Mouse (Mus musculus) testis, adult 2 months (tissue): Measurements from ENCODE around the gene Pdzd9. TPM values are rescaled to one million over a fixed set of nuclear protein-coding genes. Genes with fewer than 3 reads are reported as not detected.

ENCODE experiments used
- H3K27ac ChIP-seq: fragments of 200-500 bp; 2 replicates; pipeline ENCODE4 v1.5.1; 2012; ENCODE audit warnings: low read depth, low read length; ENCODE audit not compliant: control insufficient read depth, insufficient read depth
- H3K27me3 ChIP-seq: fragments of 200-500 bp; 2 replicates; pipeline ENCODE4 v1.6.1; 2012; ENCODE audit warnings: mild to moderate bottlenecking, low read length, moderate library complexity; ENCODE audit not compliant: control insufficient read depth, insufficient read depth
- H3K36me3 ChIP-seq: fragments of 200-500 bp; 2 replicates; pipeline ENCODE4 v1.6.1; 2012; ENCODE audit warnings: mild to moderate bottlenecking, low read length; ENCODE audit not compliant: control insufficient read depth, insufficient read depth
- H3K4me1 ChIP-seq: fragments of 200-500 bp; 2 replicates; pipeline ENCODE4 v1.6.1; 2012; ENCODE audit warnings: low read length; ENCODE audit not compliant: control insufficient read depth, insufficient read depth
- H3K4me3 ChIP-seq: fragments of 200-500 bp; 2 replicates; pipeline ENCODE4 v1.5.1; 2012; ENCODE audit warnings: low read depth, mild to moderate bottlenecking, low read length, moderate library complexity, mixed read lengths; ENCODE audit not compliant: control insufficient read depth
- CTCF ChIP-seq: fragments of 200-500 bp; IDR thresholded peaks from 2 replicates; pipeline ENCODE4 v1.5.1; 2012; ENCODE audit warnings: low read depth, mild to moderate bottlenecking, inconsistent platforms, low read length, moderate library complexity; ENCODE audit not compliant: control insufficient read depth, insufficient read depth, insufficient replicate concordance
- POLR2A ChIP-seq: fragments of 200-500 bp; IDR thresholded peaks from 2 replicates; pipeline ENCODE4 v1.6.1; 2012; ENCODE audit warnings: low read depth, mild to moderate bottlenecking, inconsistent platforms, low read length, moderate library complexity; ENCODE audit not compliant: control insufficient read depth
- polyA plus RNA-seq: library from polyadenylated mRNA; depleted of rRNA; stranded (reverse); fragments of >200 nt; gene quantifications from 2 replicates; pipeline ENCODE4 v1.2.3, GENCODE M21; 2012

Gene Pdzd9
- polyA plus RNA-seq, 1 experiment, result 97.7 TPM

GRCm38 (mm10) chr7:120695641-120696040 lies 25.5 kb upstream of the Pdzd9 start:
- no peaks in the 10 kb centered on the region for H3K27me3 ChIP-seq
- H3K27ac ChIP-seq, result no peak overlapping the region

DNA sequence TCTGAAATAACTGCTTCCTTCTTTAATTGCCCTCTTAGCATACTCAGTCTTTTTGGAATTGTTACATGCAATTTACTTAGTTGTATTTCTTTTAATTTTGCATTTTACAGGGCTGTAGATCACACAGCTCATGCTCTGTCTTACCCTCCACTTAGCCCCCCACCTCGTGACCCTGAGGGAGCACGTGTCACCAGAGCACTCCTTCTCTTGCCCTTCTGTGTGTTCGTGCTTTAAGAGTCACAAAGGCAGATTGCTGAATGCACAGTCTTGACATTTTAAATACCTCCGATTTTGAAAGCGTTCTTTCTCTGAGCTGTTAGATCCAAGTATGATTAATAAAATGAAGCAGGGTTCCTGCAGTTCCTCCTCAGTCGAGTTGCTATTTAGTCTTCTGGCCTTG lies 25.1 kb upstream of the Pdzd9 start:
- Histone ChIP-seq H3K4me1 (no peaks in the 10 kb centered on the region), H3K36me3 (no peaks in the 10 kb centered on the region; the same call in 1 of the 2 replicates), H3K27me3 (no peaks in the 10 kb centered on the region), H3K4me3 (no peak overlapping the region), H3K27ac (no peak overlapping the region)
- TF ChIP-seq POLR2A, result no peak
- TF ChIP-seq CTCF, result no peak

More at GRCm38 (mm10) chr7:120695641-120696040, 25.5 kb upstream of the Pdzd9 start:
- H3K4me3 ChIP-seq, result no peak overlapping the region
- H3K4me1 ChIP-seq, result no peaks in the 10 kb centered on the region
- no peaks in the 10 kb centered on the region; the same call in 1 of the 2 replicates for H3K36me3 ChIP-seq
- TF ChIP-seq POLR2A, result no peak
- no peak for TF ChIP-seq CTCF

GRCm38 (mm10) chr7:120693831-120694375 lies 23.8 kb upstream of the Pdzd9 start:
- Histone ChIP-seq H3K4me3 (no peak overlapping the region), H3K27me3 (no peaks in the 10 kb centered on the region), H3K36me3 (no peaks in the 10 kb centered on the region; the same call in 1 of the 2 replicates), H3K4me1 (no peaks in the 10 kb centered on the region), H3K27ac (no peak overlapping the region)
- TF ChIP-seq CTCF (no peak), POLR2A (no peak)

DNA sequence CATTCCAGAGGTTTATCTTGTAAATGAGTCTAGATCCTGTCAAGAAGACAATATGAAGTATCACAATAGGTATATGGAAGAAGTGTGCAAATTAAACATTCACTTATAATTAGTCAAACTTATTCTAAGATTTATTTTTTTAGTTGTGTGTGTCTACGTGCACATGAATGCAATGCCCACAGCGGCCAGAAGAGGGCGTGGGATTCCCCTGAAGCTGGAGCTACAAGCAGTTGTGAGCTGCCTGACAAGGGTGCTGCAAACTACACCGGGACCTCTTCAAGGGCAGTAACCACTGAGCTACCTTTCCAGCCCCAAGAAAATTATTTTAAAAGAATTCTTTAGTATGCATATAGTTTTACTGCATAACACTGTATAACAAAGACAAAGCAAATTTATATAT lies 20.5 kb upstream of the Pdzd9 start:
- H3K27ac ChIP-seq, result no peak overlapping the region
- H3K36me3 ChIP-seq, result no peaks in the 10 kb centered on the region; the same call in 1 of the 2 replicates
- TF ChIP-seq POLR2A (no peak), CTCF (peak; percentile 59; the same call in 1 of the 2 replicates)
- H3K27me3 ChIP-seq, result no peaks in the 10 kb centered on the region
- H3K4me3 ChIP-seq, result no peak overlapping the region
- no peaks in the 10 kb centered on the region for H3K4me1 ChIP-seq

DNA sequence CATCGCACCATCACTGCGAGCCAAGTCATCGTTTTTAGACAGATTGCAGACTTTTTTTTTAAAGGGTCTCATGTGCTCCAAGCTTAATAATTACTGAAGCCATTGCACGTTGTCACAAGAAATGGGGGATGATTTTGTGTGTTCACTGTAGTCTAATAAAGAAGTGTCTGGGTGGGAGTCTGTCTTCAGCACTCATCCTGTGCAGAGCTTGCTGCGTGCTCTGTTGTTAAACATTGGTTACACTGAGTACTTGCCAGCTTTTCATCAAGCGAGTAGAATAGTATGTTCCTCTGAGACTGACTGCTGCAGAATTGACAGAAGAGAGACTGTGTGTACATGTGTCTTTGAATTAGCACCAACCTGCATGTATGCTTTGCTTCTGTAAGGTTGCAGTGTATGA lies 15.1 kb upstream of the Pdzd9 start:
- no peaks in the 10 kb centered on the region for H3K36me3 ChIP-seq
- H3K4me3 ChIP-seq, result no peak overlapping the region
- no peaks in the 10 kb centered on the region; the same call in 1 of the 2 replicates for H3K4me1 ChIP-seq
- TF ChIP-seq POLR2A (no peak), CTCF (no peak)
- peak overlapping the region; percentile 53; the same call in 1 of the 2 replicates for H3K27ac ChIP-seq
- H3K27me3 ChIP-seq, result no peaks in the 10 kb centered on the region

DNA sequence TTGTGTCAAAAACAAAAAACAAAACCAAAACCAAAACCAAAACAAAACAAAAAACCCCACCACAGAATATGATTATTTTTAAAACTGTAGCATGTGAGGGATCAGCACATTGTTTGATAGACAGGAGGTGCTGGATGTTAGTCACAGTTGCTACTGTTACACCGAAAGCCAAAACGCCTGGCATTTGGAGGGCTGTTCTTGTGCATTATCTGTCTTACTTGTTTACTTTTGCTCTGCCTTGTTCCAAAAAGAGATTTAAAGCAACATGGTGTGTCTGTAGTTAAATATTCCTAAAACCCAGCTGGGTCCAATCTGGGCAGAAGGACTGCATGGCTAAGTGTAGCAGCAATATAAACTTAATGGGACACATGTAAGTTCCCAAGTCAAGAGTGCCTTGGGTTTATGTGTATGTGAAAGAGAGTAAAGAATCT lies 14.6 kb upstream of the Pdzd9 start:
- no peaks in the 10 kb centered on the region for H3K27me3 ChIP-seq
- no peaks in the 10 kb centered on the region; the same call in 1 of the 2 replicates for H3K4me1 ChIP-seq
- H3K27ac ChIP-seq, result peak overlapping the region; percentile 53; the same call in 1 of the 2 replicates
- no peak overlapping the region for H3K4me3 ChIP-seq
- H3K36me3 ChIP-seq, result no peaks in the 10 kb centered on the region
- TF ChIP-seq CTCF, result no peak
- TF ChIP-seq POLR2A, result no peak

GRCm38 (mm10) chr7:120682002-120682401 lies 11.9 kb upstream of the Pdzd9 start:
- Histone ChIP-seq H3K4me1 (peaks cover 2% of the 10 kb centered on the region), H3K4me3 (no peak overlapping the region), H3K27ac (no peak overlapping the region), H3K36me3 (no peaks in the 10 kb centered on the region), H3K27me3 (no peaks in the 10 kb centered on the region)
- no peak for TF ChIP-seq CTCF
- TF ChIP-seq POLR2A, result no peak
